In genomic region chr5:75574852-75575566, GRCm38 (mm10) we compare ENCODE assay signal across 8 mouse cellular contexts. TPM values are rescaled to one million over a fixed set of nuclear protein-coding genes. Genes with fewer than 3 reads are reported as not detected.
DNase-seq lines count a peak whose midpoint lies in the region; ATAC-seq lines count a peak whose summit lies in the region.

TSS of gene Kit (plus strand) at chr5:75574916.

- H3K9ac ChIP-seq in hindbrain, embryonic 14.5 days: peak within 1 kb of the TSS; percentile 93

- DNase-seq in T-cell, adult 2 months (ENCODE audit: low spot score): peak; percentile 7
- peak; percentile 51 to 69 for DNase-seq in cerebellum, postnatal 25 days
- peak; percentile 31 to 40 for DNase-seq in frontal cortex, postnatal 25 days (ENCODE audit: low spot score in 2 of 2)
- peak; percentile 85 for DNase-seq in hindbrain, embryonic 14.5 days (ENCODE audit: low spot score)
- peak; percentile 14 for DNase-seq in left cerebral cortex, adult 11 months (ENCODE audit: low spot score)
- DNase-seq in lung, postnatal 25 days (ENCODE audit: low spot score): peak; percentile 76
- DNase-seq in right cerebral cortex, adult 18-20 months: peak; percentile 52
- peak; percentile 62 for DNase-seq in urinary bladder, adult 2 months (ENCODE audit: low spot score)

- H3K27ac ChIP-seq in hindbrain, embryonic 14.5 days: peak within 1 kb of the TSS; percentile 88

- H3K4me1 ChIP-seq in hindbrain, embryonic 14.5 days (replicated peaks; ENCODE audit: control insufficient read depth, insufficient read depth, low read length): peaks cover 26% of the 10 kb centered on the region

- peak within 1 kb of the TSS; percentile 95 for H3K4me2 ChIP-seq in hindbrain, embryonic 14.5 days (replicated peaks)

- H3K9me3 ChIP-seq in hindbrain, embryonic 14.5 days (ENCODE audit: control insufficient read depth, low read length): no peaks in the 10 kb centered on the region

- whole genome bisulfite sequencing in hindbrain, embryonic 14.5 days: under 1% methylated on average over 59 of the region's 65 CpGs

- ATAC-seq in hindbrain, embryonic 14.5 days (ENCODE audit: low FRiP score): peak; percentile 92

- H3K27me3 ChIP-seq in hindbrain, embryonic 14.5 days (ENCODE audit: control insufficient read depth, insufficient read depth, low read length): 0 out of 2 replicates have a peak, but pooled peaks cover 3% of the 10 kb centered on the region

- peak within 1 kb of the TSS; percentile 88 for H3K4me3 ChIP-seq in hindbrain, embryonic 14.5 days (replicated peaks; ENCODE audit: low read length)

- no peaks in the 10 kb centered on the region for H3K36me3 ChIP-seq in hindbrain, embryonic 14.5 days (replicated peaks; ENCODE audit: control insufficient read depth, insufficient read depth)

RNA-seq across cellular contexts. Expression of gene Kit, which starts in this region (rescaled TPM):
- 56.6 and 62.1 TPM in 2 replicates for polyA plus RNA-seq in hindbrain, embryonic 14.5 days (2014; fragmentation: Nextera tagmentation; extraction: Ambion mirVana)
- 13.1 and 16.5 TPM in 2 replicates for polyA plus RNA-seq in urinary bladder, adult 2 months (2012; rRNA removed)

Comparison
In these comparisons a context has a peak if more than half of its experiments do, and no peak if none do; other contexts are left out.
1. Peak in every context shown above with its lines: DNase-seq, ATAC-seq, H3K4me3 ChIP-seq and H3K27ac ChIP-seq.
2. DNase-seq: peak in every context shown above with its lines; median percentile 85 in hindbrain, embryonic 14.5 days; 76 in lung, postnatal 25 days; 62 in urinary bladder, adult 2 months; 60 in cerebellum, postnatal 25 days; 52 in right cerebral cortex, adult 18-20 months; 36 in frontal cortex, postnatal 25 days; 14 in left cerebral cortex, adult 11 months; 7 in T-cell, adult 2 months.